Mouse (Mus musculus) lung, postnatal 0 days (tissue): ENCODE measurements around the gene Tmem240.

Experiments used
- CTCF ChIP-seq: IDR thresholded peaks from 2 replicates; pipeline ENCODE4 v1.5.1; 2016; ENCODE audit warnings: antibody characterized with exemption, mild to moderate bottlenecking
- EP300 ChIP-seq: IDR thresholded peaks from 2 replicates; pipeline ENCODE4 v1.6.1; 2016; ENCODE audit warnings: antibody characterized with exemption, mild to moderate bottlenecking, control low read depth

DNA sequence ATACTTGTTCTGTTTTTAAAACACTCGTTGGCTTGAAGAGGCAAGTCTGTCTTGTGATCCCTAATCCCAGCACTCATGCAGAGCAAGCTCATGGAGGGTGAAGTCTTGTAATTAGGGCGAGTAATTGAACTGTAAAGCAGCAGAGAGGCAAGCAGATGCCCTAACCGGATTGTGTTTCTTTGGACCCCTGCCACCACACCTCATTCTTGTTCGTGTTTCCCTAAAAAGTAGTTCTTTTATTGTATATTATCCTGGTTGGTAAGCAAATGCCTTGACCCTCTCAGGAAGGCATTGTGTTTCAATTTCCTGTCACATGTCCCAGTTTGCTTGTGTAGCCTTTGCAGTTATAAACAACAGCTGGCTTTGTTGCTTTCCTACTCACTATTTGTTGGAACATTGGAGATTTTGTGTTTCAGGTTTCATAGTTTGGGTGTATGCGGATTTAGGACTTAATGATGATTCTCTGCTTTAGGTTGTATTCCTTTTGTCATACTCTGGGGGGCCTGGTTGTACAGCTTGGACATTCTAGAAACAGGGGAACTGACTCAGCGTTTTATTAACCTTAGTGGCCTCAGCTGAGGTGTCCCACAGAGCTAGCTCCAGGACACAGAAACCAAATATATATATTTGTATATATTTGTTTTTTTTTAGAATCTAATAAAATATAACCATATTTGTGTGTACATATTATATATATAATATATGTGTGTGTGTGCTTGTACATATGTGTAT lies 23.9 kb upstream of the Tmem240 start:
- TF ChIP-seq CTCF (no peak), EP300 (peak; percentile 72)
